Mouse (Mus musculus): ENCODE measurements around the gene Myrf. TPM values are rescaled to one million over a fixed set of nuclear protein-coding genes. Genes with fewer than 3 reads are reported as not detected.

Gene Myrf
- polyA plus RNA-seq, 1 experiment from 2014 or later: 6.0 TPM

- no peaks in the 10 kb centered on the region for H3K9me3 ChIP-seq (ENCODE audit: control insufficient read depth, low read length)
- peaks cover 11% of the 10 kb centered on the region for H3K4me1 ChIP-seq (replicated peaks; ENCODE audit: control insufficient read depth, insufficient read depth, low read length)
- H3K36me3 ChIP-seq (ENCODE audit: control insufficient read depth, insufficient read depth, low read length): peaks cover 2% of the 10 kb centered on the region; the same call in 1 of the 2 replicates
- H3K4me2 ChIP-seq (ENCODE audit: low read depth, low read length): no peak overlapping the region
- no peak overlapping the region for H3K4me3 ChIP-seq (ENCODE audit: low read length)
- no peak overlapping the region for H3K9ac ChIP-seq (ENCODE audit: low read length)
- no peaks in the 10 kb centered on the region for H3K27me3 ChIP-seq (ENCODE audit: control insufficient read depth, insufficient read depth, low read depth, low read length)
- ATAC-seq (ENCODE audit: low read depth): no peak
- 90% methylated on average over 7 of the region's 7 CpGs for WGBS
- no peak overlapping the region for H3K27ac ChIP-seq (ENCODE audit: low read length)
These were observed 59.3 kb downstream of the Myrf start for GRCm38 (mm10) chr19:10181225-10181624.

- H3K9ac ChIP-seq (ENCODE audit: low read length): no peak overlapping the region
- peak; percentile 90 for ATAC-seq (ENCODE audit: low read depth)
- H3K36me3 ChIP-seq (ENCODE audit: control insufficient read depth, insufficient read depth, low read length): no peaks in the 10 kb centered on the region
- H3K4me3 ChIP-seq (ENCODE audit: low read length): no peak overlapping the region
- H3K9me3 ChIP-seq (ENCODE audit: control insufficient read depth, low read length): no peaks in the 10 kb centered on the region
- peak overlapping the region; percentile 55 for H3K27ac ChIP-seq (ENCODE audit: low read length)
- WGBS: 24% methylated on average over 7 of the region's 7 CpGs
- 0 out of 2 replicates have a peak, but pooled peaks cover 2% of the 10 kb centered on the region for H3K4me1 ChIP-seq (replicated peaks; ENCODE audit: control insufficient read depth, insufficient read depth, low read length)
- H3K4me2 ChIP-seq (ENCODE audit: low read depth, low read length): peak overlapping the region; percentile 12; the same call in 1 of the 2 replicates
- no peaks in the 10 kb centered on the region for H3K27me3 ChIP-seq (ENCODE audit: control insufficient read depth, insufficient read depth, low read depth, low read length)
These were observed 63.6 kb downstream of the Myrf start for GRCm38 (mm10) chr19:10176941-10177372.

- no peaks in the 10 kb centered on the region for H3K36me3 ChIP-seq (ENCODE audit: control insufficient read depth, insufficient read depth, low read length)
- H3K27me3 ChIP-seq (ENCODE audit: control insufficient read depth, insufficient read depth, low read depth, low read length): no peaks in the 10 kb centered on the region
- H3K4me1 ChIP-seq (replicated peaks; ENCODE audit: control insufficient read depth, insufficient read depth, low read length): 0 out of 2 replicates have a peak, but pooled peaks cover 2% of the 10 kb centered on the region
- no peak overlapping the region for H3K4me3 ChIP-seq (ENCODE audit: low read length)
- peak; percentile 75 for ATAC-seq (ENCODE audit: low read depth)
- H3K27ac ChIP-seq (ENCODE audit: low read length): 0 out of 2 replicates have a peak overlapping the region, but pooled peaks have one; percentile 38
- H3K4me2 ChIP-seq (ENCODE audit: low read depth, low read length): no peak overlapping the region; the same call in 1 of the 2 replicates
- H3K9me3 ChIP-seq (ENCODE audit: control insufficient read depth, low read length): no peaks in the 10 kb centered on the region
- WGBS: 41% methylated on average over 1 of the region's 1 CpGs
- H3K9ac ChIP-seq (ENCODE audit: low read length): no peak overlapping the region
These were observed 64.1 kb downstream of the Myrf start for GRCm38 (mm10) chr19:10176477-10176876.

- WGBS: 82% methylated on average over 4 of the region's 4 CpGs
These were observed 65.6 kb downstream of the Myrf start for GRCm38 (mm10) chr19:10174956-10175355.

DNA sequence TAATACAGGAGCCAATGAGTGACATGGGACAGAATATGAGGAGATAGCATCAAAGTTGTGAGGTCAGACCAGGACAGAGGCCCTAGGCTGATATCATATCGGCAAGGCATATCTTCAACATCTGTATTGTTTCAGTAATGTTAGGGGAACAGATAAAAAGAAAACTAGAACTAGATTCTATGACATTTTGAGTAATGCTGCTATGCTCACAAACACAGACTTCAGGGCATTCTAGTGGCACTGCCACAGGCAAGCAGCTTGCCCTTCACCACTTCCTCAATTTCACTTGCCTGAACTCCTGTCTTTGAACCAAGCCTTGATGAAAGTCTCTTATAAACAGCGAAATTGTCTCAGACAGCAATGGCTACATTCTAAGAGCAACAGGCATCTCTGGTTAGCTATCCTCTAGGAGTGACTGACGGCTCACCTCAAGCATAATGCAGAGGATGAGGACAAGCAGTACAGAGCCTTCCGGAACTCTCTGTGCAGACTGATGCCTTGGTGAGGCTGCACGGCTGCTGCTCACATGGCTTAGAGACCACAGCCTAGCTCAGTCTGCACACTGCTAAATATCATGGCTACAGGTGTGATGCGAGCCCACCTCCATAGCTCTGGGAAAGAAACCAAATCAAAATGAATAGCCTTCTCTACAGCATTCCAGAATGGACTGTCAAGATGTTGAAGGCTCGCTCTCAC, 66.6 kb downstream of the Myrf start:
- Histone ChIP-seq H3K4me1 (replicated peaks; ENCODE audit: control insufficient read depth, insufficient read depth, low read length) (0 out of 2 replicates have a peak, but pooled peaks cover 2% of the 10 kb centered on the region), H3K4me3 (ENCODE audit: low read length) (no peak overlapping the region), H3K27me3 (ENCODE audit: control insufficient read depth, insufficient read depth, low read depth, low read length) (no peaks in the 10 kb centered on the region), H3K36me3 (ENCODE audit: control insufficient read depth, insufficient read depth, low read length) (no peaks in the 10 kb centered on the region), H3K9ac (ENCODE audit: low read length) (no peak overlapping the region), H3K9me3 (ENCODE audit: control insufficient read depth, low read length) (no peaks in the 10 kb centered on the region), H3K4me2 (ENCODE audit: low read depth, low read length) (no peak overlapping the region), H3K27ac (ENCODE audit: low read length) (no peak overlapping the region)
- 82% methylated on average over 7 of the region's 7 CpGs for WGBS
- no peak for ATAC-seq (ENCODE audit: low read depth)

More at GRCm38 (mm10) chr19:10174956-10175355, 65.6 kb downstream of the Myrf start:
- Histone ChIP-seq H3K4me3 (ENCODE audit: low read length) (no peak overlapping the region), H3K4me1 (replicated peaks; ENCODE audit: control insufficient read depth, insufficient read depth, low read length) (0 out of 2 replicates have a peak, but pooled peaks cover 2% of the 10 kb centered on the region), H3K9ac (ENCODE audit: low read length) (no peak overlapping the region), H3K27ac (ENCODE audit: low read length) (no peak overlapping the region), H3K9me3 (ENCODE audit: control insufficient read depth, low read length) (no peaks in the 10 kb centered on the region), H3K36me3 (ENCODE audit: control insufficient read depth, insufficient read depth, low read length) (no peaks in the 10 kb centered on the region), H3K27me3 (ENCODE audit: control insufficient read depth, insufficient read depth, low read depth, low read length) (no peaks in the 10 kb centered on the region), H3K4me2 (ENCODE audit: low read depth, low read length) (no peak overlapping the region)
- ATAC-seq (ENCODE audit: low read depth): no peak

DNA sequence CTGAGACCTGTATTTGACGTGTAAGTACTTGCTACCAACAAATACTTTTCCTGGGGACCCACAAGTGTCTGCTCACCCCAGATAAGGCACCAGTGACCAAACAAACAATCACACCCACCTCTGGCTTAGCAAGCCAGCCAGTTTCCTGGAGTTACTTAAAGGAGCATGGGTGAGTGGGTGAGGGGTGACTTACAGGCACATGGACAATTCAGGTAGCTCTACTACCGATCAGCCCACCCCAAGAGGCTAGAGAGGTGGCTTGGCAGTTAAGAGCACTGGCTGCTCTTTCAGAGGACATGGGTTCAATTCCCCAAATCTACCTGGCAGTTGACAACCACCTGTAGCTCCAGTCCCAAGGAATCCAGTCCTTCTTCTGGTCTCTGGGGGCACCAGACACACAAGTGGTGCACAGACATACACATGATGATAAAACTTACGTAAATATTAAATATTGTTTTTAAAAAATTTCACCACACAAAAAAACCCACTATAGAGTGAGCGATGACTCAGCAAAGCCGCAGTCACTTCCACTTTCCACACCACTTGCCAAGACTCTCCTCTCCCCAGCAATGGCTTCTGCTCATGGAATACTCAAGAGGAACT, 67.3 kb downstream of the Myrf start:
- Histone ChIP-seq H3K9ac (ENCODE audit: low read length) (no peak overlapping the region), H3K36me3 (ENCODE audit: control insufficient read depth, insufficient read depth, low read length) (no peaks in the 10 kb centered on the region), H3K4me2 (ENCODE audit: low read depth, low read length) (no peak overlapping the region), H3K27ac (ENCODE audit: low read length) (no peak overlapping the region), H3K27me3 (ENCODE audit: control insufficient read depth, insufficient read depth, low read depth, low read length) (no peaks in the 10 kb centered on the region), H3K9me3 (ENCODE audit: control insufficient read depth, low read length) (no peaks in the 10 kb centered on the region), H3K4me3 (ENCODE audit: low read length) (no peak overlapping the region), H3K4me1 (replicated peaks; ENCODE audit: control insufficient read depth, insufficient read depth, low read length) (0 out of 2 replicates have a peak, but pooled peaks cover 2% of the 10 kb centered on the region)
- WGBS: 65% methylated on average over 5 of the region's 5 CpGs
- ATAC-seq (ENCODE audit: low read depth): no peak

DNA sequence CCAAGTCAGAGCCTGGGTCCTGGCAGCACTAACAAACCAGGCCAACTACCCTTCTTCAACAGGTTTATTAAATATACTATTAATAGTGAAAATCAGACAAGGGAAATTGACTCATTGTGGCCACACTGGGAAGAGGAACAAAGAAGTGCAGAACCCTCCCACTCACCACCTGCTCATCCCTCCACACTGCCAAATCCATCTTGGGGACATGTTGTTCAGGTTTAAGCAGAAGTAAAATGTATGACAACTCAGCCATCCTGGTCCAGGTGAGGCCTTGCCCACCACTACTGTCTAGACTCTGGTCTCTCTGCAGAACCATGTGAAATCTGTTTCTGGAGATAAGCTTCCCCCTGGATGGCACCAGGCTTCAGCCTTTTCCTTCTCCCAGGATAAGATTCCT, 68.7 kb downstream of the Myrf start:
- no peaks in the 10 kb centered on the region for H3K36me3 ChIP-seq (ENCODE audit: control insufficient read depth, insufficient read depth, low read length)
- H3K9ac ChIP-seq (ENCODE audit: low read length): no peak overlapping the region
- H3K27me3 ChIP-seq (ENCODE audit: control insufficient read depth, insufficient read depth, low read depth, low read length): no peaks in the 10 kb centered on the region
- no peak overlapping the region for H3K4me3 ChIP-seq (ENCODE audit: low read length)
- ATAC-seq (ENCODE audit: low read depth): no peak
- 0 out of 2 replicates have a peak, but pooled peaks cover 2% of the 10 kb centered on the region for H3K4me1 ChIP-seq (replicated peaks; ENCODE audit: control insufficient read depth, insufficient read depth, low read length)
- H3K9me3 ChIP-seq (ENCODE audit: control insufficient read depth, low read length): no peaks in the 10 kb centered on the region
- H3K4me2 ChIP-seq (ENCODE audit: low read depth, low read length): no peak overlapping the region
- no peak overlapping the region for H3K27ac ChIP-seq (ENCODE audit: low read length)

DNA sequence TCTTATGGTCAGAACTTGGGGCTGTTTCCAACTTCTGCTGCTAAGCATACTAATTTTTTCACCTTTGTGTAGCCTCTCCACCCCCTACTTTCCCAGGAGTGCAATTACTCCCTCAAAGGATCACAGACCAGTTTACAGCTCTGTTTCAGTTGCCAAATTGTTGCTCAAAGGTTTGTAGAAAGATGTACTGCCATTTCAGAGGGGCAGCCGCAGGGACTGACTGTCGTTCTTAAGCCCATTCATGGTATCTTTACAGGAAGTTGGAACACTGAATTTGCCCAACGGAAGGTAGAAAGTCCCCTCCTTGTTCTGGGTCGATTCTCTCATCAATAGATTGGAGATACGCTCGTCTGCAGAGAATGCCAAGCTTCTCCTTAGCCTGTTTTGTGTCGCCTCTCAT, 69.2 kb downstream of the Myrf start:
- ATAC-seq (ENCODE audit: low read depth): no peak
- 79% methylated on average over 7 of the region's 7 CpGs for WGBS
- no peak overlapping the region for H3K9ac ChIP-seq (ENCODE audit: low read length)

GRCm38 (mm10) chr19:10170466-10170865, 70.1 kb downstream of the Myrf start:
- Histone ChIP-seq H3K4me3 (ENCODE audit: low read length) (no peak overlapping the region), H3K27me3 (ENCODE audit: control insufficient read depth, insufficient read depth, low read depth, low read length) (no peaks in the 10 kb centered on the region), H3K36me3 (ENCODE audit: control insufficient read depth, insufficient read depth, low read length) (no peaks in the 10 kb centered on the region), H3K4me2 (ENCODE audit: low read depth, low read length) (no peak overlapping the region), H3K9ac (ENCODE audit: low read length) (no peak overlapping the region), H3K27ac (ENCODE audit: low read length) (no peak overlapping the region), H3K4me1 (replicated peaks; ENCODE audit: control insufficient read depth, insufficient read depth, low read length) (no peaks in the 10 kb centered on the region), H3K9me3 (ENCODE audit: control insufficient read depth, low read length) (no peaks in the 10 kb centered on the region)
- WGBS: 31% methylated on average over 1 of the region's 1 CpGs
- no peak for ATAC-seq (ENCODE audit: low read depth)

More for the DNA sequence above, 69.2 kb downstream of the Myrf start:
- 0 out of 2 replicates have a peak, but pooled peaks cover 2% of the 10 kb centered on the region for H3K4me1 ChIP-seq (replicated peaks; ENCODE audit: control insufficient read depth, insufficient read depth, low read length)
- H3K27me3 ChIP-seq (ENCODE audit: control insufficient read depth, insufficient read depth, low read depth, low read length): no peaks in the 10 kb centered on the region
- H3K36me3 ChIP-seq (ENCODE audit: control insufficient read depth, insufficient read depth, low read length): no peaks in the 10 kb centered on the region
- H3K9me3 ChIP-seq (ENCODE audit: control insufficient read depth, low read length): no peaks in the 10 kb centered on the region
- H3K4me2 ChIP-seq (ENCODE audit: low read depth, low read length): no peak overlapping the region
- no peak overlapping the region for H3K27ac ChIP-seq (ENCODE audit: low read length)
- no peak overlapping the region for H3K4me3 ChIP-seq (ENCODE audit: low read length)

Measured in lung, embryonic 16.5 days (tissue).